Comparison of ENCODE assay signal across 7 mouse cellular contexts in the genomic region with DNA sequence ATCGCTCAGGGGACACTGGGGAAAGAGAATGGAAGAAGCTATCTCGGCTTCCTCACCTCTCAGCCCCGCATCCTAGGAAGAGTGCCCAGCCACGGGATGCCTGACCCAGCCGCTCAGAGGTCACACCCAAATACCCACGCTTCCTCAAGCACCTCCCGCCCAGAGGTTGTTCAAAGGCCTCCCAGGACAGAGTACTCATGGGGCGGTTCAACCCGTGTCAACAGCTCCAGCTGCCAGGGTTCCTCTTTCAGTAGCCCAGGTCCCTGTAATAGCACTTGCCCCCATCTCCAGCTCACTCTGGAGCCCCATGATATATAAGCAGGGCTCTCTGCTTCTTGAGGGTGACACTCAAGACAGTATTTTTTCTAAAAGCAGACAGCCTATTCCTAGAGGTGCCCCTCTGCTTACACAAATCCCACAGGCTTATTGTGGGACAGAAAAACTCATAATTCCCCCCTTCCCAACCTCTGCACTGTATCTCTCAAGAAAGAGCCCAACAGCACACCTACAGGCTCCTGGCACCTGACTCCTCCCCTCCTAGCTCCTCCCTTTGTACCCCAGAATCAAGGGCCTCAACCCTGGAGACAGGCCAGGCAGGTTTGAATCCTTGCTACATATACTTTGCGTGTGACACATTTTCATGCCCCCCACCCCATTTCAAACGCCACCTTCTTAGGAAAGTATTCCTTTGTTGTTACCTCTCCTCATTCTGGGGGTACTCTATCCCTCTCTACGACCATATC. TPM values are rescaled to one million over a fixed set of nuclear protein-coding genes. Genes with fewer than 3 reads are reported as not detected.
DNase-seq lines count a peak whose midpoint lies in the region; ATAC-seq and TF ChIP-seq lines count a peak whose summit lies in the region.

No protein-coding gene starts in this region.

- TF ChIP-seq CTCF in E14TG2a.4 (conservative IDR thresholded peaks at IDR 0.05; ENCODE audit: low read length) = no peak
- TF ChIP-seq CTCF in lung, postnatal 0 days (IDR thresholded peaks at IDR 0.05) = no peak
- TF ChIP-seq CTCF in stomach, postnatal 0 days (IDR thresholded peaks at IDR 0.05; ENCODE audit: low read depth) = no peak

- 55% methylated on average over 12 of the region's 12 CpGs for WGBS in intestine, embryonic 16.5 days
- 42% methylated on average over 12 of the region's 12 CpGs for whole genome bisulfite sequencing in lung, postnatal 0 days
- 53% methylated on average over 12 of the region's 12 CpGs for WGBS in stomach, postnatal 0 days

- H3K4me2 ChIP-seq in intestine, embryonic 16.5 days (ENCODE audit: low read depth, low read length) = peak overlapping the region; percentile 87
- H3K4me2 ChIP-seq in lung, postnatal 0 days (replicated peaks; ENCODE audit: low read depth, low read length) = peak overlapping the region; percentile 85
- H3K4me2 ChIP-seq in stomach, postnatal 0 days (replicated peaks; ENCODE audit: low read depth) = peak overlapping the region; percentile 85

- peaks cover 50% of the 10 kb centered on the region for H3K36me3 ChIP-seq in E14TG2a.4 (ENCODE audit: insufficient read depth, low read length)
- peaks cover 3% of the 10 kb centered on the region; the same call in 1 of the 2 replicates for H3K36me3 ChIP-seq in intestine, embryonic 16.5 days (ENCODE audit: control insufficient read depth, insufficient read depth, low read length)
- H3K36me3 ChIP-seq in lung, postnatal 0 days (ENCODE audit: insufficient read depth, low read length) = no peaks in the 10 kb centered on the region
- H3K36me3 ChIP-seq in stomach, postnatal 0 days (ENCODE audit: control insufficient read depth, insufficient read depth, low read length) = no peaks in the 10 kb centered on the region

- no peak for ATAC-seq in intestine, embryonic 16.5 days
- ATAC-seq in lung, postnatal 0 days = no peak
- ATAC-seq in stomach, postnatal 0 days (ENCODE audit: low FRiP score, low TSS enrichment) = no peak

- no peak for TF ChIP-seq EP300 in lung, postnatal 0 days (IDR thresholded peaks at IDR 0.05)
- no peak for TF ChIP-seq EP300 in stomach, postnatal 0 days (optimal IDR thresholded peaks at IDR 0.05)

- peaks cover 73% of the 10 kb centered on the region for H3K4me1 ChIP-seq in E14TG2a.4 (replicated peaks; ENCODE audit: low read depth, low read length)
- H3K4me1 ChIP-seq in intestine, embryonic 16.5 days (ENCODE audit: control insufficient read depth, insufficient read depth, low read length) = peaks cover 27% of the 10 kb centered on the region
- peaks cover 10% of the 10 kb centered on the region for H3K4me1 ChIP-seq in lung, postnatal 0 days (ENCODE audit: insufficient read depth, low read depth, low read length)
- peaks cover 11% of the 10 kb centered on the region for H3K4me1 ChIP-seq in stomach, postnatal 0 days (replicated peaks; ENCODE audit: control insufficient read depth, insufficient read depth)

- peak overlapping the region; percentile 82; the same call in 1 of the 2 replicates for H3K9ac ChIP-seq in intestine, embryonic 16.5 days (ENCODE audit: low read depth, low read length)
- H3K9ac ChIP-seq in lung, postnatal 0 days (replicated peaks; ENCODE audit: low read depth) = no peak overlapping the region
- H3K9ac ChIP-seq in stomach, postnatal 0 days (ENCODE audit: low read length) = peak overlapping the region; percentile 82

- peak overlapping the region; percentile 82 for H3K27ac ChIP-seq in intestine, embryonic 16.5 days (ENCODE audit: low read length)
- H3K27ac ChIP-seq in lung, postnatal 0 days (ENCODE audit: low read length) = 0 out of 2 replicates have a peak overlapping the region, but pooled peaks have one; percentile 86
- peak overlapping the region; percentile 88 for H3K27ac ChIP-seq in stomach, postnatal 0 days (replicated peaks)

- DNase-seq in A20 (ENCODE audit: low read depth, low spot score) = peak; percentile 83
- peak; percentile 63 for DNase-seq in lung, postnatal 0 days (ENCODE audit: low spot score)
- peak; percentile 39 for DNase-seq in stomach, postnatal 0 days (ENCODE audit: low spot score)
- no peak for DNase-seq in embryo, embryonic 10.5 days (ENCODE audit: low spot score)
- no peak for DNase-seq in layer of hippocampus, adult 9-10 months (ENCODE audit: low spot score)

- H3K4me3 ChIP-seq in E14TG2a.4 (replicated peaks; ENCODE audit: low read length) = peak overlapping the region; percentile 90
- peak overlapping the region; percentile 73 for H3K4me3 ChIP-seq in intestine, embryonic 16.5 days (ENCODE audit: low read length)
- H3K4me3 ChIP-seq in lung, postnatal 0 days (ENCODE audit: low read depth, low read length) = peak overlapping the region; percentile 67
- H3K4me3 ChIP-seq in stomach, postnatal 0 days (ENCODE audit: low read depth, low read length) = peak overlapping the region; percentile 72

- no peaks in the 10 kb centered on the region for H3K9me3 ChIP-seq in E14TG2a.4 (ENCODE audit: low read length)
- H3K9me3 ChIP-seq in intestine, embryonic 16.5 days (ENCODE audit: control insufficient read depth, low read length) = no peaks in the 10 kb centered on the region
- no peaks in the 10 kb centered on the region for H3K9me3 ChIP-seq in lung, postnatal 0 days (ENCODE audit: low read length)
- no peaks in the 10 kb centered on the region for H3K9me3 ChIP-seq in stomach, postnatal 0 days (ENCODE audit: control insufficient read depth, low read length)

- H3K27me3 ChIP-seq in E14TG2a.4 (ENCODE audit: insufficient read depth, low read length) = no peaks in the 10 kb centered on the region
- H3K27me3 ChIP-seq in intestine, embryonic 16.5 days (replicated peaks; ENCODE audit: control insufficient read depth, insufficient read depth, low read length) = no peaks in the 10 kb centered on the region
- H3K27me3 ChIP-seq in lung, postnatal 0 days (replicated peaks; ENCODE audit: insufficient read depth, low read length) = no peaks in the 10 kb centered on the region
- H3K27me3 ChIP-seq in stomach, postnatal 0 days (ENCODE audit: control insufficient read depth, insufficient read depth, low read length) = no peaks in the 10 kb centered on the region

RNA-seq across cellular contexts. Expression of gene Dedd2, which starts 2.6 kb away (rescaled TPM):
- 11.3 and 11.9 TPM in 2 replicates for polyA plus RNA-seq in intestine, embryonic 16.5 days (2015; fragmentation: Nextera tagmentation; extraction: Ambion mirVana)
- 15.9 and 18.2 TPM in 2 replicates for polyA plus RNA-seq in lung, postnatal 0 days (2015; fragmentation: Nextera tagmentation; extraction: Ambion mirVana)
- 20.0 and 20.2 TPM in 2 replicates for polyA plus RNA-seq in stomach, postnatal 0 days (2015; fragmentation: Nextera tagmentation; extraction: Ambion mirVana)

RNA-seq across cellular contexts. Expression of gene Zfp526, which starts 3.4 kb away (rescaled TPM):
- 1.9 and 2.3 TPM in 2 replicates for polyA plus RNA-seq in intestine, embryonic 16.5 days (2015; fragmentation: Nextera tagmentation; extraction: Ambion mirVana)
- 1.6 and 2.2 TPM in 2 replicates for polyA plus RNA-seq in lung, postnatal 0 days (2015; fragmentation: Nextera tagmentation; extraction: Ambion mirVana)
- 1.1 and 1.2 TPM in 2 replicates for polyA plus RNA-seq in stomach, postnatal 0 days (2015; fragmentation: Nextera tagmentation; extraction: Ambion mirVana)

RNA-seq across cellular contexts. Expression of gene Gsk3a, which starts 19.8 kb away (rescaled TPM):
- polyA plus RNA-seq in intestine, embryonic 16.5 days (2015; fragmentation: Nextera tagmentation; extraction: Ambion mirVana) = 4.0 and 5.9 TPM in 2 replicates
- polyA plus RNA-seq in lung, postnatal 0 days (2015; fragmentation: Nextera tagmentation; extraction: Ambion mirVana) = 6.7 and 6.8 TPM in 2 replicates
- polyA plus RNA-seq in stomach, postnatal 0 days (2015; fragmentation: Nextera tagmentation; extraction: Ambion mirVana) = 5.1 and 5.3 TPM in 2 replicates

RNA-seq across cellular contexts. Expression of gene Erf, which starts 32.7 kb away (rescaled TPM):
- 6.6 and 7.9 TPM in 2 replicates for polyA plus RNA-seq in intestine, embryonic 16.5 days (2015; fragmentation: Nextera tagmentation; extraction: Ambion mirVana)
- polyA plus RNA-seq in lung, postnatal 0 days (2015; fragmentation: Nextera tagmentation; extraction: Ambion mirVana) = 8.7 and 10.3 TPM in 2 replicates
- 8.1 and 8.8 TPM in 2 replicates for polyA plus RNA-seq in stomach, postnatal 0 days (2015; fragmentation: Nextera tagmentation; extraction: Ambion mirVana)

RNA-seq across cellular contexts. Expression of gene Pou2f2, which starts 38.3 kb away (rescaled TPM):
- polyA plus RNA-seq in intestine, embryonic 16.5 days (2015; fragmentation: Nextera tagmentation; extraction: Ambion mirVana) = 1.0 and 1.2 TPM in 2 replicates
- 0.98 and 1.4 TPM in 2 replicates for polyA plus RNA-seq in lung, postnatal 0 days (2015; fragmentation: Nextera tagmentation; extraction: Ambion mirVana)
- 0.52 and 0.67 TPM in 2 replicates for polyA plus RNA-seq in stomach, postnatal 0 days (2015; fragmentation: Nextera tagmentation; extraction: Ambion mirVana)

Comparison
In these comparisons a context has a peak if more than half of its experiments do, and no peak if none do; other contexts are left out.
1. DNase-seq: peak in A20 (single experiment), lung, postnatal 0 days (single experiment) and stomach, postnatal 0 days (single experiment); none in embryo, embryonic 10.5 days (single experiment) and layer of hippocampus, adult 9-10 months (single experiment).
2. Peak in every context shown above with its lines, with median percentiles within 50 percentile points of each other: H3K4me3 ChIP-seq, H3K27ac ChIP-seq and H3K4me2 ChIP-seq.